Comparison of ENCODE assay signal across 8 mouse cellular contexts in genomic region chr8:20057626-20058025, GRCm38 (mm10).
A peak's percentile ranks its signal among the peaks of the same experiment; 100 is the strongest.
DNase-seq lines count a peak whose midpoint lies in the region; TF ChIP-seq lines count a peak whose summit lies in the region.
"Not testable (repeated sequence)": the region's sequence is repeated elsewhere in the genome, so short reads cannot be mapped to it uniquely, and the experiment has no call there.

No protein-coding gene starts in this region.

- intact Hi-C loops in left cerebral cortex, adult 2 months (cut with DNase I), result not testable (repeated sequence)

- H3K4me3 ChIP-seq in left cerebral cortex, adult 2 months, result not testable (repeated sequence)

- peak; percentile 0 for DNase-seq in R1 (ENCODE audit: low read depth, low spot score)
- DNase-seq in heart, adult 11 months, result peak; percentile 91
- peak; percentile 12 for DNase-seq in heart, postnatal 4 days
- DNase-seq in layer of hippocampus, adult 11-12 months (ENCODE audit: low spot score), result peak; percentile 17
- peak; percentile 7 to 11 for DNase-seq in left cerebral cortex, adult 2 months (ENCODE audit: extremely low spot score in 1 of 2, low spot score in 2 of 2)
- peak; percentile 12 to 13 for DNase-seq in natural killer cell, adult 2 months (ENCODE audit: low spot score in 2 of 2)
- peak; percentile 12 to 14 for DNase-seq in spleen, postnatal 10 days (ENCODE audit: low spot score in 2 of 2)
- peak; percentile 4 for DNase-seq in urinary bladder, postnatal 14 days (ENCODE audit: low spot score)

- H3K27ac ChIP-seq in left cerebral cortex, adult 2 months, result not testable (repeated sequence)

- not testable (repeated sequence) for TF ChIP-seq CTCF in left cerebral cortex, adult 2 months (IDR thresholded peaks at IDR 0.05)

Comparison
In these comparisons a context has a peak if more than half of its experiments do, and no peak if none do; other contexts are left out.
1. DNase-seq: peak in every context shown above with its lines; median percentile 91 in heart, adult 11 months; 17 in layer of hippocampus, adult 11-12 months; 13 in spleen, postnatal 10 days; 12 in natural killer cell, adult 2 months; 12 in heart, postnatal 4 days; 9 in left cerebral cortex, adult 2 months; 4 in urinary bladder, postnatal 14 days; 0 in R1.